Mouse (Mus musculus): ENCODE measurements around the gene Gm17660. TPM values are rescaled to one million over a fixed set of nuclear protein-coding genes. Genes with fewer than 3 reads are reported as not detected.

The Gm17660 gene
- polyA plus RNA-seq, 1 experiment from 2014 or later, result not detected

DNA sequence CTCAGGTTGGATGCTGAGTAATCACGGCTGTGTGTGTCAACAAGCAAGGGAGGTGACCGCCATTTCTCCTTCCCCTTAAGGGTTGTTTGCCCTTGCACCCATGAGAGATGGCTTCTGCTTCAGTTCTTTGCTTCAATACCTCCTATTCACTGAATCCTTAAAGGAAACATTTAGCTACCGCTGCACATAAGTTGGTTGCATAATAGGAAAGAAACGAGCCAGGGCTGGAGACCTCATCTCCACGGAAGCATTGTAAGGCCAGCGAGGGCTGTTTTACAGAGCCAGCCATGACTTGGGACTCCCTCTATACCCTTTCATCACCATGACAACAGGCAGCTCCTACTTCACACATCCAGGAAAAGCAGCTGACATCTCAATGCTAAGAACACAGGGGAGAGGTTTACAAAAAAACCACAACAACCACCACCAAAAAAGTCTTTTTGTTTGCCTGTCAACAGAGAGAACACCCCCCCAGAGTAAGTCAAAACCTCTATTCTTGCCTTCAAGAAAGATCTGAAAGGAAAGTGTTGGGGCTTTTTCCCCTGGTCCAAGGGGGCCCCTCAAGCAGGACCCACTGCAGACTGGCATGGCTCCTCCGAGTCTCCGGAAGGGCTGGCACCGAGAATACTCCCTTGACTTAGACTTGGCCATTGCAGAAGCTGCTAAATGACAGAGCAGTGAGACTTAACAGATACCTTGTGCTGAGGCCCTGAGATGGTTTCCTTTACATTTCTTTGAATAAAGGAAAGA, 32.9 kb upstream of the Gm17660 start:
- Histone ChIP-seq H3K9ac (ENCODE audit: low read length) (peak overlapping the region; percentile 50), H3K27ac (ENCODE audit: low read length) (peak overlapping the region; percentile 95), H3K4me3 (ENCODE audit: low read length) (peak overlapping the region; percentile 59), H3K4me1 (replicated peaks; ENCODE audit: control insufficient read depth, insufficient read depth, low read length) (peaks cover 39% of the 10 kb centered on the region), H3K9me3 (ENCODE audit: control insufficient read depth, low read length) (no peaks in the 10 kb centered on the region), H3K36me3 (ENCODE audit: control insufficient read depth, insufficient read depth, low read length) (no peaks in the 10 kb centered on the region), H3K27me3 (ENCODE audit: control insufficient read depth, insufficient read depth, low read depth, low read length) (no peaks in the 10 kb centered on the region), H3K4me2 (ENCODE audit: low read depth, low read length) (peak overlapping the region; percentile 59)
- 22% methylated on average over 9 of the region's 9 CpGs for WGBS
- ATAC-seq (ENCODE audit: low read depth), result peak; percentile 18; the same call in 1 of the 2 replicates

DNA sequence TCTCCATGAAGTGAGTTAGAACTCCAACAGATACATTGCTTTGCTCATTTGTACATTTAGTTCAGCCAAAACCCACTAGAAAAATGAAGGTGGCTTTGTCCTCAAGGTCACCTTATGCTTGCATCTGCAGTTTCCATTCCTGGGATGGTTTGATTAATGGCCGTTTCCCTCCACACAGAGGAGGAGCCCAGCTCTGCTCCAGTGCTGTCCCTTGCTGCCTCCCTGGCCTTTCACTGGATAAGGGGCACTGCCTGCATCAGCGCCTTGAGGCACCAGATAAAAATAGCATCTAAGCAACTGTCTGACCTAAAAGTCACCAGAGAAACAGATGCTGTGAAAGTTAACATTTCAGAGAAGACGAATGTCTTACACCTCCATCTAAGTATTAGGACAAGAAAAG, 32.1 kb upstream of the Gm17660 start:
- no peak for ATAC-seq (ENCODE audit: low read depth)
- Histone ChIP-seq H3K4me3 (ENCODE audit: low read length) (peak overlapping the region; percentile 23), H3K4me2 (ENCODE audit: low read depth, low read length) (peak overlapping the region; percentile 59), H3K9ac (ENCODE audit: low read length) (peak overlapping the region; percentile 30), H3K4me1 (replicated peaks; ENCODE audit: control insufficient read depth, insufficient read depth, low read length) (peaks cover 30% of the 10 kb centered on the region), H3K36me3 (ENCODE audit: control insufficient read depth, insufficient read depth, low read length) (no peaks in the 10 kb centered on the region), H3K27ac (ENCODE audit: low read length) (peak overlapping the region; percentile 95), H3K27me3 (ENCODE audit: control insufficient read depth, insufficient read depth, low read depth, low read length) (no peaks in the 10 kb centered on the region), H3K9me3 (ENCODE audit: control insufficient read depth, low read length) (no peaks in the 10 kb centered on the region)
- 27% methylated on average over 3 of the region's 3 CpGs for whole genome bisulfite sequencing

DNA sequence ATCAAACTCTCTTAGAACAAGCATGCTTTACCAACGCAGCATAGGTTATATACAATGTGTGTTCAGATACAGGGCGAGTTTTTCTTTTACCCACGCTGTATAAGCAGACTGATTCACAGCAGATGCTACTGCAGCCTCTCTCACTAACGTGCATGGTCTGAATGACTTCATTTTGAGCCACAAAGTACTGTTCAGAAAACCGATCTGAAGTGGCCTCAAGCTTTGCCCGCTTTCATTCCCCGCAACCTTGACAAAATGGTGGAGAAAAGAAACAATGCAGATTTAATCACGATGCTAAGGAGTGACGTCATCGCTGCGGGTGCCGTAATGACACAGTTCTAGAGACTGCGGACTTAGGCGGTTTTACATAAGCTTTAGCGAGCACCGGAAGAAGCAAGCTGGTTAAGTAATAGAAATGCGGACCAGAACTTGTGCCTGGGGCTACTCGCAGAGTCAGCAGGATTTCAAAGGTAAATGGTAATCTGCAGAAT, 31.5 kb upstream of the Gm17660 start:
- H3K27ac ChIP-seq (ENCODE audit: low read length), result peak overlapping the region; percentile 95
- 20% methylated on average over 18 of the region's 18 CpGs for WGBS
- H3K27me3 ChIP-seq (ENCODE audit: control insufficient read depth, insufficient read depth, low read depth, low read length), result no peaks in the 10 kb centered on the region
- peaks cover 28% of the 10 kb centered on the region for H3K4me1 ChIP-seq (replicated peaks; ENCODE audit: control insufficient read depth, insufficient read depth, low read length)
- H3K9ac ChIP-seq (ENCODE audit: low read length), result peak overlapping the region; percentile 54
- no peaks in the 10 kb centered on the region for H3K36me3 ChIP-seq (ENCODE audit: control insufficient read depth, insufficient read depth, low read length)
- no peak for ATAC-seq (ENCODE audit: low read depth)
- no peaks in the 10 kb centered on the region for H3K9me3 ChIP-seq (ENCODE audit: control insufficient read depth, low read length)
- peak overlapping the region; percentile 23 for H3K4me3 ChIP-seq (ENCODE audit: low read length)
- H3K4me2 ChIP-seq (ENCODE audit: low read depth, low read length), result peak overlapping the region; percentile 59

DNA sequence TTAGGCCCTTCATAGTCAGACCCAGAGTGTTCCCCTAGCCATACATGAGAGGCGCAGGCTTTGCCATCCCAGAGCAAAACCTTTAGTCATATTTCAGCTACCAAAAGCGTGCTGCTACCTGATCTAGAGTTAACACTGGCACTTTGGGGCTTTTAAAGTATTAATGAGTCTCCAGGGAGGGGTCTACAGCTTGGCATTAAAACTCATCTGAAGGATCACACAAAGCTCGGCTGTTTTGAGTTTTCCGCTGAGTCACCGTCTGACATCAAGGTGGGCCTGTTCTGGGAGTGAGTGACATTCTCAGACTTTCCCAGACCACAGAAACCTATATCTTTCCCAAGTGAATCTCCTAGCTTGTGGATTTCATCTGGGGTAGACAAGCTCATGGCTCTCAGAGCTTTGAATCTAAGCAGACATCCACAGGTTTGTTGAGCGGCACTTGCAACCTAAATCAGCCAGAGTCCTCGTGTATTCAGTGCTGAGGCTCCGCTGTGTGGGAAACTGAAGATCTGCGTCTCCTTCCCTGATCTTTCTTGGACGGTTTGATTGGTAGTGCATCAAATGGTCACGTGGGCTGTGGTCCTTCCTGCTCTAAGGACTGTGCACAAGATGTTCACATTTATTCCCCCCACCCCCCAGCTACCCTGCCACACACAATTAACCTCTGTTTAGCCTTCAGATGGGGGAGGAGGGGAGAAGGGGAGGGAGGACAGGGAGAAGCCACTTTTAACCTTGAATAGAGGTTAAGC, 30.9 kb upstream of the Gm17660 start:
- Histone ChIP-seq H3K27me3 (ENCODE audit: control insufficient read depth, insufficient read depth, low read depth, low read length) (no peaks in the 10 kb centered on the region), H3K36me3 (ENCODE audit: control insufficient read depth, insufficient read depth, low read length) (no peaks in the 10 kb centered on the region), H3K4me1 (replicated peaks; ENCODE audit: control insufficient read depth, insufficient read depth, low read length) (peaks cover 28% of the 10 kb centered on the region), H3K27ac (ENCODE audit: low read length) (peak overlapping the region; percentile 95), H3K9me3 (ENCODE audit: control insufficient read depth, low read length) (no peaks in the 10 kb centered on the region), H3K9ac (ENCODE audit: low read length) (no peak overlapping the region; the same call in 1 of the 2 replicates), H3K4me3 (ENCODE audit: low read length) (peak overlapping the region; percentile 23), H3K4me2 (ENCODE audit: low read depth, low read length) (peak overlapping the region; percentile 59; the same call in 1 of the 2 replicates)
- WGBS, result 49% methylated on average over 11 of the region's 11 CpGs
- no peak for ATAC-seq (ENCODE audit: low read depth)

DNA sequence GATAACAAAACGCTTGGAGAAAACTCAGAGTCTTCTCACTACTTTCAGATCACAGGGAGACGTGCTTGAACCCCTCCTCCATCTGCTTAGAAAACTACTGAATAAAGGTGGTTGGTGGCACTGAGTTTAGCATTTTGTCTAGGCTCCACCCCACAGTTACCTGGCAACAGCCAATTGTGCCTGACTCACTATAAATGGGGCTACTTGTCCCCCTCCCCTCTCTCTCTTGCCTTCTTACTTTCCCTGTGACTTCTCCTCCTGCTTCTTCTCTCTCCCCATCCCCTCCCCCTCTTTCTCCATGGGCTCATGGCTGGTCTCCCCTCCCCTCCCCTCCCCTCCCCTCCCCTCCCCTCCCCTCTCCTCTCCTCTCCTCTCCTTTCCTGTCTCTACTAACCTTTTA, 26.7 kb upstream of the Gm17660 start:
- no peak overlapping the region for H3K9ac ChIP-seq (ENCODE audit: low read length)
- H3K4me1 ChIP-seq (replicated peaks; ENCODE audit: control insufficient read depth, insufficient read depth, low read length), result peaks cover 26% of the 10 kb centered on the region
- H3K27me3 ChIP-seq (ENCODE audit: control insufficient read depth, insufficient read depth, low read depth, low read length), result no peaks in the 10 kb centered on the region
- no peak for ATAC-seq (ENCODE audit: low read depth)
- 63% methylated on average over 2 of the region's 2 CpGs for WGBS
- no peak overlapping the region for H3K4me2 ChIP-seq (ENCODE audit: low read depth, low read length)
- no peaks in the 10 kb centered on the region for H3K36me3 ChIP-seq (ENCODE audit: control insufficient read depth, insufficient read depth, low read length)
- no peaks in the 10 kb centered on the region for H3K9me3 ChIP-seq (ENCODE audit: control insufficient read depth, low read length)
- no peak overlapping the region for H3K4me3 ChIP-seq (ENCODE audit: low read length)
- no peak overlapping the region for H3K27ac ChIP-seq (ENCODE audit: low read length)

DNA sequence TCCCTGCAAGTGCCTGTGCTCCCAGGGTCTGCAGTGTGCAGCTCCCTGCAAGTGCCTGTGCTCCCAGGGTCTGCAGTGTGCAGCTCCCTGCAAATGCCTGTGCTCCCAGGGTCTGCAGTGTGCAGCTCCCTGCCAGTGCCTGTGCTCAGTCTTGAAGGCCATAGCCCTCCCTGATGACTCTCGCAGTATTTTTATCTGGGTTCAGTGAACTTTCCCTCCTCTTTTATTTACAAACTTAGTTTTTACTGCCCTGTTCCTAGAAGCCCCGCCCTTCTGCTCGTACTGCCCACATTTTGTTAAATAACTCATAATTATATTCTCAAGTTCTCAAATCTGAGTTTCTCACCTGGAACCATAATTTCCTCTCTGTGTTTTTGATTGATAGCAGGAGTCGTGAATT, 25.8 kb upstream of the Gm17660 start:
- 0 out of 2 replicates have a peak overlapping the region, but pooled peaks have one; percentile 15 for H3K9ac ChIP-seq (ENCODE audit: low read length)
- no peak overlapping the region for H3K4me2 ChIP-seq (ENCODE audit: low read depth, low read length)
- no peaks in the 10 kb centered on the region for H3K9me3 ChIP-seq (ENCODE audit: control insufficient read depth, low read length)
- peaks cover 18% of the 10 kb centered on the region for H3K4me1 ChIP-seq (replicated peaks; ENCODE audit: control insufficient read depth, insufficient read depth, low read length)
- WGBS, result 50% methylated on average over 4 of the region's 4 CpGs
- H3K4me3 ChIP-seq (ENCODE audit: low read length), result no peak overlapping the region
- H3K27ac ChIP-seq (ENCODE audit: low read length), result no peak overlapping the region
- ATAC-seq (ENCODE audit: low read depth), result no peak
- no peaks in the 10 kb centered on the region for H3K36me3 ChIP-seq (ENCODE audit: control insufficient read depth, insufficient read depth, low read length)
- no peaks in the 10 kb centered on the region for H3K27me3 ChIP-seq (ENCODE audit: control insufficient read depth, insufficient read depth, low read depth, low read length)

DNA sequence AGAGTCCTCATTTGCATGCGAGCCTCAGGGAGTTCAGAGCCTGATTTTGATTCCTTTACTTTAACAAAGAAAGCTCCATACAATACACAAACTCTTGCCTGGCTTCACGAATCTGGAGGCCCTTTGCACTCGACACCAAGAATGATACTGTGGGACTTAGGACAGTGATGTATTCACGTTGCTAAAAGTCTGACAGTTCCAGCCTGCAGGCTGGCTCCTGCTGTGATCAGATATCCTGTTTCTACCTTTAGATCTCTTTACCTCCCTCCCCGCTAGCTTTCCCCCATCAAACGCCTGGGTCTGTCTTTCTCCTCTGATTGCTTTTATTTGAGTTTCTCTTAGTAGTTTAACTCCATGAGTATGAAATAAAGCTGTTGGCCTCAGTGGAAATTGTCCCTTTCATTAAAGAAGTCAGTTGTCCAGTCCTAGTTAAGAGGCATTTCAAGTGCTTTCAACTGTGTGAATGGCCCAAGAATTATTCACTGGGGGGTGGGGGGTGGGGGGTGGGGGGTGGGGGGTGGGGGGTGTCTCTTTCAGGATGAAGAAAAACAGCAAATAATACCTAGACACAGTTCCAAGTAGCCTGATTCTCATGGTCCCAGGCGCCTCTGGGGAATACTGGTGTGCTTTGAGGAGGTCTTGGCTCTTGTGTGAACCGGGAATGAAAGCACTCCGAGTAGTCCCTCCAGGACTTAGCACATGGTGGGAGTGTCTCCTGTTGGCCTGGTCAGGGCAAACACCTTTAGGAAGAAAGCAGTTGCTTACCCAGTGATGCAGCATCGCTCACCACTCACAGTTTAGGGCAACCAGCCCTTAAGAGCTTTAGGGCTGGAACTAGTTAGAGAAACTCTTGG, 24.5 kb upstream of the Gm17660 start:
- Histone ChIP-seq H3K4me2 (ENCODE audit: low read depth, low read length) (no peak overlapping the region), H3K9me3 (ENCODE audit: control insufficient read depth, low read length) (no peaks in the 10 kb centered on the region), H3K27me3 (ENCODE audit: control insufficient read depth, insufficient read depth, low read depth, low read length) (no peaks in the 10 kb centered on the region), H3K36me3 (ENCODE audit: control insufficient read depth, insufficient read depth, low read length) (no peaks in the 10 kb centered on the region), H3K27ac (ENCODE audit: low read length) (no peak overlapping the region), H3K4me3 (ENCODE audit: low read length) (no peak overlapping the region), H3K4me1 (replicated peaks; ENCODE audit: control insufficient read depth, insufficient read depth, low read length) (peaks cover 18% of the 10 kb centered on the region), H3K9ac (ENCODE audit: low read length) (no peak overlapping the region)
- WGBS, result 39% methylated on average over 10 of the region's 10 CpGs
- no peak for ATAC-seq (ENCODE audit: low read depth)

DNA sequence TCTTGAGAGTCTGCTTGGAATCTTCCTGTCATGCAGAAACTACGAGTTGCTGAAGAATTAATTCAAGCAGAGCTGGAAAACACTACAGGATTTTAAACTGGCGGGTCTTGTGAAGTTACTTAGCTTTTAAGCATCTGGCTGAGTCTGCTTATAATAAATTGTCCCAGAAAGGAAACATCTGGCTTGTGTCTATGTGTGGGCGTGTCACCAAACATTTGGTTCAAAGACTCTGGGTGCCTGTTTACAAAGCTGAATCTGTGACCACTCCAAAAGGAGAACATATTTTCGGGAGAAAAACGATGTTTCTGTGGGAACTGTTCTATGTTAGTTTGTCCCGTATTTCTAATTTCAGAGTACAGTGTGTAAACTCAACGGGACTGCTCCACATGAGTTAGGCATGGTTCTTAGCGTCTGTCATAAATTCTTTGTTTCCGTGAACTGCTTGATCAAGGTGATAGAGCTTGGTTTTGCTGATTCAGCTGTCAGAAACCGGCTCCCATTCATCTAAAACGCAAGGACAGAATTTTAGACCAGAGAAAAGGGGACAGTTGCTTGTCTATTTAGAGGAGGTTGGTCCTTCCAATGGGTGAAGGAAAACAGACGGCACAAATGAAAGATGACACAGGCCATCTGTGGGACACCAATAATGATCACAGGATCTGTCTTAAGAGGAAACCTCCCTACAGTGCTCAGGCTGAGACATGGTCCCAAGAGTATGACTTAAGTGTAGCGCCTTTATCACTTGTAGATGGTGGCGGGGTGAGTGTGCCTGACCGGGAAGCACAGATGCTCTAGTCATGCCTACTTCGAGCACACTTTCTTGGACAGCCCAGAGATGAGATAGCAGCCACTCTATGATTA, 18.9 kb upstream of the Gm17660 start:
- peak; percentile 93 for ATAC-seq (ENCODE audit: low read depth)
- Histone ChIP-seq H3K9me3 (ENCODE audit: control insufficient read depth, low read length) (no peaks in the 10 kb centered on the region), H3K4me2 (ENCODE audit: low read depth, low read length) (peak overlapping the region; percentile 25; the same call in 1 of the 2 replicates), H3K4me3 (ENCODE audit: low read length) (no peak overlapping the region), H3K27me3 (ENCODE audit: control insufficient read depth, insufficient read depth, low read depth, low read length) (no peaks in the 10 kb centered on the region), H3K36me3 (ENCODE audit: control insufficient read depth, insufficient read depth, low read length) (peaks cover 6% of the 10 kb centered on the region), H3K9ac (ENCODE audit: low read length) (no peak overlapping the region), H3K4me1 (replicated peaks; ENCODE audit: control insufficient read depth, insufficient read depth, low read length) (peaks cover 24% of the 10 kb centered on the region), H3K27ac (ENCODE audit: low read length) (peak overlapping the region; percentile 96)
- 44% methylated on average over 16 of the region's 16 CpGs for WGBS

Measured in lung, embryonic 16.5 days (tissue).